Mouse (Mus musculus): ENCODE data around the gene Mical2. TPM values are rescaled to one million over a fixed set of nuclear protein-coding genes. Genes with fewer than 3 reads are reported as not detected.

Gene Mical2
- polyA plus RNA-seq, 1 experiment from 2014 or later, result 0.88 TPM

DNA sequence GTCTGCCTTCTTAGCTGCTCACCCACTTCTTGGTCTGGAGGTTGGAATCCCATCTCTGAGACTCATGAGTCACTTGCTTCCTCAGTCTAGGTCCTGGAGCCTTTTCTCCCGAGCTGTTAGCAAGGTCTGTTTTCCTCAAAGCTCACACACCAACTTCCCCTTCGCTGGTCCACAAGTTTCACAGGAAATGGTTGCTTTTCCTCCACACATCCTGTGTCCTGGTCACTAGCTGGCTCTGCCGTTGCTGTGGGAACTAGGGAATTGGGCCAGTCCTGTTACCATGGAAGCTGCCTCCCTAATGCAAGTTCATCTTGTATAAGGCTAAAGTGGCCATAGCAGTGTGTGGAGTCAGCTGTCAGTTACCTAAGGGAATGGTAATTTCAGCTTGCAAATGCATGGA, 12.2 kb downstream of the Mical2 start:
- no peaks in the 10 kb centered on the region for H3K9me3 ChIP-seq
- H3K36me3 ChIP-seq (replicated peaks), result no peaks in the 10 kb centered on the region
- DNase-seq (ENCODE audit: extremely low spot score, low spot score), result no peak
- WGBS, result 72% methylated on average over 3 of the region's 3 CpGs
- peaks cover 20% of the 10 kb centered on the region for H3K4me1 ChIP-seq
- no peak overlapping the region for H3K27ac ChIP-seq
- no peaks in the 10 kb centered on the region for H3K27me3 ChIP-seq (ENCODE audit: poor library complexity, severe bottlenecking)
- H3K4me3 ChIP-seq, result no peak overlapping the region

DNA sequence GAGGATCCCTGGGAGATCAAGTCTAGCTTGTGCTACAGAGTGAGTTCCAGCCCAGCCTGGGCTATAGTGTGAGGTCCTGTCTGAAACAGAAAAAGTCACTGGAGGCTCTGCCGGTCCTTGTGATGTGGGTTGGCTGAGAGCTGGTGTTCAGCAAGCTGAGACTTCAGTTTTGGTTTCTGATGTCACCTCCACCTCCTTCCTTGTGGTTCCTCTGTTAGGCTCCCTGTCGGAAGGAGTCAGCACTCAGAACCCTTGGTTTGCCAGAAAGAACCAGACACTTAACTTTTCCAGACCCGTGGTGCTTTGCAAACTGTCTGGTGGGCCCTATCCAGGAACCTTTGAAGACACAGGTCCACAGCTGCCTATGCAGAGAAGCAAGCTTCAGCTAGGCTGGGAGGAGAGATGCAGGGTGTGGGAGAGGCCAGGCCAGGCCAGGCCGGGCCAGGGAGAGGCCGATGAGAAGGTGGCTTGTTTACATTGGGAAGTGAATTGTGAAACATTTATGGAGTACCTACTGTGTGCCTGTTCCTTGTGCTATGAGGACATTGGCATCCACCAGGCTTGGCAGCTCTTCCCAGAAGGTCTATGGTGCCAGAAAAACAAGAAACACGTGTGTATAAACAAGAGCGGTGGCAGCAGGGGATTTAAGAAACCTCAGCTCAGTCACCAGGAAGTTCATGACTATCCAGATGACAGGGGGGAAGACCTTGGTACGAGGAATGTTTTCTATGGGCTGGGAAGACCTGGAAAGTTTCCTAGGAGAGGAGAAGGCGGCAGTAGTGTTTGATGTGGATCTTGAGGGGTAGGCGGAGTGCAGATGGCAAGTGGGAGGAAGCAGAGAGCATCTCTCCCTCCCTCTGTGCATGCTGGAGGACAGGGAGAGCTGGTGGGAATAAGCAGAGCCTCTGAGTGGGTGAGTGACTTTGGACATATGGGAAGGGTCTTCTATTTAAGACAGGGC, 13.4 kb downstream of the Mical2 start:
- Histone ChIP-seq H3K9me3 (no peaks in the 10 kb centered on the region), H3K4me1 (peaks cover 13% of the 10 kb centered on the region), H3K36me3 (replicated peaks) (no peaks in the 10 kb centered on the region), H3K27me3 (ENCODE audit: poor library complexity, severe bottlenecking) (0 out of 2 replicates have a peak, but pooled peaks cover 1% of the 10 kb centered on the region), H3K4me3 (no peak overlapping the region), H3K27ac (no peak overlapping the region)
- WGBS, result 84% methylated on average over 10 of the region's 10 CpGs
- DNase-seq (ENCODE audit: extremely low spot score, low spot score), result no peak

DNA sequence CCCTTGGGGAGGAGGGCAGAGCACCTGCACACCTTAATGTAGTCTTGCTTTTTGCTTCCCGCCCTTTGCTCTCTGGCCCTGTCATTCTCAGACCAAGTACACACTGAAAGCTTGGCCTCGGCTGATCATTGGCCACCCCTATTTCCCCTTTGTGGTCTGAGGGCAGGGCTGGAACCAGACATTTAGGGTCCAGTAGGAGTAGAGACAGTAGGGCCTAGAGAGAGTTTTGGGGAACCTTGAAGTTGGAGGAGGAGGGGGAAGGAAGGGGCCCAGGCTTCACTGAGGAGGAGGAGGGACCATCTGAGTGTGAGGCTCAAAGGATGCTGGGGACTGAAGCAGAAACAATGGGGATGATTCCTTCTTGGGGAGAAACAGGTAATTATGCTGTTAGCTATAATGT, 15.1 kb downstream of the Mical2 start:
- Histone ChIP-seq H3K4me1 (peaks cover 19% of the 10 kb centered on the region), H3K9me3 (no peaks in the 10 kb centered on the region), H3K4me3 (no peak overlapping the region), H3K27me3 (ENCODE audit: poor library complexity, severe bottlenecking) (peaks cover 8% of the 10 kb centered on the region; the same call in 1 of the 2 replicates), H3K27ac (no peak overlapping the region), H3K36me3 (replicated peaks) (no peaks in the 10 kb centered on the region)
- DNase-seq (ENCODE audit: extremely low spot score, low spot score), result no peak
- WGBS, result 88% methylated on average over 2 of the region's 2 CpGs

DNA sequence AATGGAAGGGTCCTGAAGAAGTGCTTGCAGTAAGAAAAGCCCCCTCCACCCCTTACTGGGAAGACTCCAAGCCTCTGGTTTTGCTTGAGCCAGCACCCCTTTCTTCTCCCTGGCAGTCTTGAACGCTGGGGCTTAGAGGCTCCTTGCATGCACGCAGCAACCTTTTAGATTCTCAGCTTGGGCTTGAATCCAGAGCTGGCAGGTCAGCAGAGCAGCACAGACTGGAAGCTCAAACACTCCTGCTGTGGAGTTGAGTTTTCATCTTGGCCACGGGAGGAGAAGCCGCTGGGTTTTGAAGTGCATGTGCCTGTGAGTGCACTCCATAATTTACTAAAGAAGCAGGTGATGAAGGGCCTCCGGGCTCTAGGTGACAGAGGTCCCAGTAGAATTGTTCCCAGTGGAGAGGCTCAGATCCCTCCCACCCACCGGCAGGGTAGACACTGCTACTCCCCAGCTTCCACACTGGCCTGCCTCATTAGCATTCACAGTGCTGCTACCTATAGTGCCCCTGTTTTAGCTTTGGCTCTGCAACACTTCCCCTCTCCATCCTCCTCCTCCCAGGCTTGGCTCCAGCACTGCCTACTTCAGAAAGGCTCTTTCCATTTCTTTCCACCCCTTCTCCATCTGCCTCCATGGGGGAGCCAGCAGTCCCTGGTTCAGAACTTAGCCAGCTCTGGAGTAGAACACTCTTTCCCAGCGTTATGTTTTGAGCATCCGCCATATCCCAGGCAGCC, 15.7 kb downstream of the Mical2 start:
- Histone ChIP-seq H3K27me3 (ENCODE audit: poor library complexity, severe bottlenecking) (peaks cover 8% of the 10 kb centered on the region; the same call in 1 of the 2 replicates), H3K9me3 (no peaks in the 10 kb centered on the region), H3K27ac (no peak overlapping the region), H3K36me3 (replicated peaks) (no peaks in the 10 kb centered on the region), H3K4me3 (no peak overlapping the region), H3K4me1 (peaks cover 19% of the 10 kb centered on the region)
- WGBS, result 66% methylated on average over 8 of the region's 8 CpGs
- DNase-seq (ENCODE audit: extremely low spot score, low spot score), result no peak

DNA sequence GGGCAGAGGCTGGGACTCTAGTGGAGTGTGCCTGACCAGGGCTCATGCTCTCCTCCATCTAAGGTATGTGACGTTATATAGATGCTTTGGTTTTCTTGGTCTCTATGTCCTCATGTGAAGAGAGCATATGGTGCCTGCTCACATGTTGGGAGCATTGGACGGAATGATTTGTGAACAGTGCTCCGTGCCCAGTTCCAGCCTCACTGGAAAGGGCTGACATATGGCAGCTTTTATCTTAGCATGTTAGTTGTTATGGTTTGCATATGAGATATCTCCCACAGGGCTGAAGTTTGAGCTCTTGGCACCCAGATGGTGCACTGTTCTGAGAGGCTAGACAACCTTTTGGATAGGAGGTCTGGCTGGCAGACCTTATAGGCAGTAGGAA, 16.3 kb downstream of the Mical2 start:
- Histone ChIP-seq H3K9me3 (no peaks in the 10 kb centered on the region), H3K27me3 (ENCODE audit: poor library complexity, severe bottlenecking) (peaks cover 8% of the 10 kb centered on the region; the same call in 1 of the 2 replicates), H3K4me3 (no peak overlapping the region), H3K4me1 (peaks cover 19% of the 10 kb centered on the region), H3K36me3 (replicated peaks) (no peaks in the 10 kb centered on the region), H3K27ac (no peak overlapping the region)
- 94% methylated on average over 3 of the region's 3 CpGs for WGBS
- DNase-seq (ENCODE audit: extremely low spot score, low spot score), result no peak

DNA sequence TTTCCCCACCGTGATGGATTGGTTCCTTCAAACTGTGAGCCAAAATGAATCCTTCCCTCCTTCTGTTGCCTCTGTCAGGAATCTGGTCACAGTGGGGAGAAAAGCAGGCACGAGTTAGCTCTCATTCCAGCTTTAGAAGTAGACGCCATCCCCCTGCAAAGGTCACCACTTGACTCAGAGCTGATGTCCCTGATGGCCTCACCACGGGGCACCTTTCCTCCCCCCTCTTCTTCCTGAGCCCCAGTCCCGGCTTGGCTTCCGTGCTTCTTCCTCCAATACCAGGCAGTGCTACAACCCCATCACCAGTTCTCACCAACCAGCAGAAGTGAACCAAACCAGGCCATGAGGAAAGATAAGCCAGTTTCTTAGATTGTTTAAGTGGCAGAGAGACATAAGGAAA, 16.9 kb downstream of the Mical2 start:
- Histone ChIP-seq H3K27ac (no peak overlapping the region), H3K27me3 (ENCODE audit: poor library complexity, severe bottlenecking) (peaks cover 8% of the 10 kb centered on the region; the same call in 1 of the 2 replicates), H3K9me3 (no peaks in the 10 kb centered on the region), H3K4me1 (peaks cover 19% of the 10 kb centered on the region), H3K4me3 (no peak overlapping the region), H3K36me3 (replicated peaks) (no peaks in the 10 kb centered on the region)
- DNase-seq (ENCODE audit: extremely low spot score, low spot score), result no peak
- 81% methylated on average over 6 of the region's 6 CpGs for WGBS

DNA sequence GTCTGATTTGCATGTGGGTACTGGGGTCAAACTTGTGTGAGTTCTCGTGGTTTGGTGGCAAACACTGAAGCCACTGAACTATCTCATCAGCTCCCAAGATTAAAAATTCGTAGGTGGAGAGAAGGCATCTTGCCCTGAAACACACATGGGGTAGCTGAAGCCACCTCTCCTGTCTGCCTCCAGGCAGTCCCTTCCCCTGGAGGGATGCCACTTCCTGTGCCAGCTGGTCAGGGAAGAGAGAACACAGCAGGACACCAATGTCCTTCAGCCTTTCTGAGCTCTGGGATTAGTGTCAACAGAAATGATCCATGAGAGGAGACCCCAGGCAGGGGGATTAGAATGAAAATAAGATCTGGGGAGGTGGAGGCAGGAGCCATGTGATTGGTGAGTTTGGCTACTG, 18.4 kb downstream of the Mical2 start:
- peaks cover 8% of the 10 kb centered on the region; the same call in 1 of the 2 replicates for H3K27me3 ChIP-seq (ENCODE audit: poor library complexity, severe bottlenecking)
- no peaks in the 10 kb centered on the region for H3K9me3 ChIP-seq
- WGBS, result 73% methylated on average over 2 of the region's 2 CpGs
- no peak overlapping the region for H3K4me3 ChIP-seq
- H3K27ac ChIP-seq, result no peak overlapping the region
- H3K4me1 ChIP-seq, result peaks cover 19% of the 10 kb centered on the region
- no peaks in the 10 kb centered on the region for H3K36me3 ChIP-seq (replicated peaks)
- DNase-seq (ENCODE audit: extremely low spot score, low spot score), result no peak

DNA sequence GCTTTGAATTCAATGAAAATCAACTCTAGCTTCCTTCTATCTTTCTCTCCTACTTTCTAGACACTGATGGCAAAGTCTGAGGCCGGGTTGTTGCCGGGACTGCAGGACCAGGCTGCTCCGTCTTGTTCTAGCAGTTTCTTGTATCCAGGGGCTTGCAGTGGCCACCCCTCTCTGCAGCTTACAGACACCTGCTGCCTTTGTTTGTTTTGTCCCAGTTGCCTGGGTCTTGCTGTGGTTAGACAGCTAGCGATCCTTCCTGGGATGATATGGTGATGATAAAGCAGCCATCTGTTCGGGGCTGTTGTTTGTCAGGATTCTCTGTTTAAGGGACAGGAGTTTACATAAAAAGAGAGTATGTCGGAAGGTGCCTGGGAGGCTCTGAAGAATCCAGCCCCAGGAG, 19.0 kb downstream of the Mical2 start:
- peaks cover 8% of the 10 kb centered on the region; the same call in 1 of the 2 replicates for H3K27me3 ChIP-seq (ENCODE audit: poor library complexity, severe bottlenecking)
- no peaks in the 10 kb centered on the region for H3K9me3 ChIP-seq
- no peak overlapping the region for H3K27ac ChIP-seq
- no peaks in the 10 kb centered on the region for H3K36me3 ChIP-seq (replicated peaks)
- peaks cover 19% of the 10 kb centered on the region for H3K4me1 ChIP-seq
- DNase-seq (ENCODE audit: extremely low spot score, low spot score), result no peak
- H3K4me3 ChIP-seq, result no peak overlapping the region
- 59% methylated on average over 6 of the region's 6 CpGs for WGBS

DNA sequence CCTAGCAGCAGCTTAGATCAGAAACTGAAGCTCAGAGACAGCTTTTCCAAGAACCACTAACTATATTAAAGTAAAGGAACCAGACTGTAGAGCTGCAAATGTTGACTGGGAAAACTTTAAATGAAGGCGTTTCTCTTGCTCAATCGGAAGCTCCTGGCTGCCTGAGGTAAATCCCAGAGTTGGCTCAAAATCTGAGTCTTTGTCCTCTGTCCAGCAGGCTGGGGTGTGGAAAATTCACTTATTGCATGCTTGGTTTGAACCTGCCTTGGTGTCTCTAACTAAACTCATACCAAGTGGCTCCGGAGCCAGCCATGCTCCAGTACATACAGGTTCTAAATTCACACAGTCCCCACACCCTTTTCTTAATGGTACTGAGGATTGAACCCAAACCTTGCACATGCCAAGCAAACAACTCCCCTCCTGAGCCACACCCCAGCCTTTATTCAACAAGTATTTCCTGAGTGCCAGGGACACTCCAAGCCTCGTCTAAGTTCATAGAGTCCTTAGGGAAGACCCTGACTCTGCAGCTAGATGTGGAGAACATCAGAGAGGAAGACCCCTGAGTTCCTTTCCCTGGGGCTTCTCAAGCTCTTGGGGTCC, 20.3 kb downstream of the Mical2 start:
- WGBS, result 90% methylated on average over 4 of the region's 4 CpGs

DNA sequence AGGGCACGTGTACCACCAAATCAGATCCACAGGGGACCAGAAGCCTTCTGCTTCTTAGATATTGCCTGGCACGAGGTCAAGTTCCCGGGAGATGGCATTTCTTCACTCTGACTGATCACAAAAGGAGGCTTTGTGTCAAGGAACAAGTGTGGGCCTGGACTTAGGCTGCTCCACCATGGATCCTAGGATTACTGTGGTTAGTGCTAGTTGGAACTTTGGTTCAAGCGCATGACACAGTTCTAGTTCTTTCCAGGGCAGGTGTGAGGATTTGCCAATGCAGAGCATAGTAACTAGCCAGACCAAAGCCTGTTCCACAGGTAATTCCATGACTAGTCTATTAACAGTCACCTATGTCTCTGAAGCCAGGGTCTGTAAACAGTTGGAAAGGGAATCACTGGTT, 20.8 kb downstream of the Mical2 start:
- peaks cover 15% of the 10 kb centered on the region for H3K4me1 ChIP-seq
- no peak overlapping the region for H3K27ac ChIP-seq
- no peaks in the 10 kb centered on the region for H3K36me3 ChIP-seq (replicated peaks)
- WGBS, result 88% methylated on average over 4 of the region's 4 CpGs
- DNase-seq (ENCODE audit: extremely low spot score, low spot score), result no peak
- H3K4me3 ChIP-seq, result no peak overlapping the region
- H3K27me3 ChIP-seq (ENCODE audit: poor library complexity, severe bottlenecking), result peaks cover 8% of the 10 kb centered on the region; the same call in 1 of the 2 replicates
- no peaks in the 10 kb centered on the region for H3K9me3 ChIP-seq

More for the DNA sequence above, 20.3 kb downstream of the Mical2 start:
- peaks cover 8% of the 10 kb centered on the region; the same call in 1 of the 2 replicates for H3K27me3 ChIP-seq (ENCODE audit: poor library complexity, severe bottlenecking)
- no peak overlapping the region for H3K4me3 ChIP-seq
- no peak for DNase-seq (ENCODE audit: extremely low spot score, low spot score)
- no peak overlapping the region for H3K27ac ChIP-seq
- H3K4me1 ChIP-seq, result peaks cover 18% of the 10 kb centered on the region
- no peaks in the 10 kb centered on the region for H3K36me3 ChIP-seq (replicated peaks)
- no peaks in the 10 kb centered on the region for H3K9me3 ChIP-seq

DNA sequence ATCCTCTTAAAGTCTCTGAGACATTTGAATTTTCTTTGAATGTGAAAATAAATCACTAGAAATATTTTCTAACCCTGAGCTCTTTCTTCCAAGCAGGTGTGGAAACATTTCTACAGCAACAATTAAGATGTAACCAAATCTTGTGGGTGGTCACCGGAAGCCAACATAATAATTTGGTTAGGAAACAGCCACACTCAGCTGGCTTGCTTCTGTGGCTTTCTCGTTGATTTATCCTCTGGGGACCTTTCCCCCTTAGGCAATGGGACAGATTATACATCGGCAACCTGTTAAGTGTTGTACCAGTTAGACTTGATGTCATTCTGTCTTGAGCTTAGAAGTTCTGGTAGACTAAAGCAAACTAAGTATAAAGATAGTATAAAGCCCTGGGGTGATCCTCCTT, 22.2 kb downstream of the Mical2 start:
- no peak for DNase-seq (ENCODE audit: extremely low spot score, low spot score)
- WGBS, result 82% methylated on average over 3 of the region's 3 CpGs
- peaks cover 25% of the 10 kb centered on the region for H3K4me1 ChIP-seq

DNA sequence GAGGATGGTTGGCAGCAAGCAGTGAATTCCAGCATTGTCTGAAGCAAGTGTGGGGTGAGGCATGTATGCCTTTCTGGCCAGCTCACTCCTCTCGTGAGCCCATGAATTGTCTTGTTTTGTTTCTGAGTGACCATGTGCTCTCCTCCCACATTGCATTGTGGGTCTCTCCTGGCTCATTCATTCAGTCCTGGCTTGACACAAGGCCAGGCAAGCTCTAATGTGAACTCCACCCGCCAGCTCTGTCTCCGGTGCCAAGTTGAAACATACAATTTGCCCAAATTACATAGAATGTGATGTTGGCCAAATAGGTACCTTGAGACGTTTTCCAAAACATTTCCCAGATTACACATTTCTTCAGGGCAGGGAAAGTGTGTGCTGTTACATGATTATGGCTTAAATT, 23.8 kb downstream of the Mical2 start:
- no peak for DNase-seq (ENCODE audit: extremely low spot score, low spot score)
- Histone ChIP-seq H3K27me3 (ENCODE audit: poor library complexity, severe bottlenecking) (peaks cover 2% of the 10 kb centered on the region; the same call in 1 of the 2 replicates), H3K4me3 (no peak overlapping the region), H3K36me3 (replicated peaks) (no peaks in the 10 kb centered on the region), H3K9me3 (no peaks in the 10 kb centered on the region), H3K27ac (no peak overlapping the region), H3K4me1 (peaks cover 17% of the 10 kb centered on the region)
- 77% methylated on average over 4 of the region's 4 CpGs for WGBS

More for the DNA sequence above, 22.2 kb downstream of the Mical2 start:
- Histone ChIP-seq H3K36me3 (replicated peaks) (no peaks in the 10 kb centered on the region), H3K27ac (no peak overlapping the region), H3K4me3 (no peak overlapping the region), H3K27me3 (ENCODE audit: poor library complexity, severe bottlenecking) (peaks cover 8% of the 10 kb centered on the region; the same call in 1 of the 2 replicates), H3K9me3 (no peaks in the 10 kb centered on the region)

Data from forebrain, embryonic 10.5 days (tissue).